Mouse (Mus musculus) adrenal gland, postnatal 25 days (tissue): Measurements from ENCODE around the gene Supt4a. TPM values are rescaled to one million over a fixed set of nuclear protein-coding genes. Genes with fewer than 3 reads are reported as not detected.

Experiments
- DNase-seq: peaks from one replicate; pipeline ENCODE4 v3.0.0; 2021; ENCODE audit warnings: mixed read lengths
- total RNA-seq: library from RNA; stranded (reverse); gene quantifications from 2 replicates; pipeline ENCODE4 v1.2.3, GENCODE M21; 2021

Supt4a gene
- total RNA-seq, 1 experiment from 2014 or later, result 84.6 TPM

DNA sequence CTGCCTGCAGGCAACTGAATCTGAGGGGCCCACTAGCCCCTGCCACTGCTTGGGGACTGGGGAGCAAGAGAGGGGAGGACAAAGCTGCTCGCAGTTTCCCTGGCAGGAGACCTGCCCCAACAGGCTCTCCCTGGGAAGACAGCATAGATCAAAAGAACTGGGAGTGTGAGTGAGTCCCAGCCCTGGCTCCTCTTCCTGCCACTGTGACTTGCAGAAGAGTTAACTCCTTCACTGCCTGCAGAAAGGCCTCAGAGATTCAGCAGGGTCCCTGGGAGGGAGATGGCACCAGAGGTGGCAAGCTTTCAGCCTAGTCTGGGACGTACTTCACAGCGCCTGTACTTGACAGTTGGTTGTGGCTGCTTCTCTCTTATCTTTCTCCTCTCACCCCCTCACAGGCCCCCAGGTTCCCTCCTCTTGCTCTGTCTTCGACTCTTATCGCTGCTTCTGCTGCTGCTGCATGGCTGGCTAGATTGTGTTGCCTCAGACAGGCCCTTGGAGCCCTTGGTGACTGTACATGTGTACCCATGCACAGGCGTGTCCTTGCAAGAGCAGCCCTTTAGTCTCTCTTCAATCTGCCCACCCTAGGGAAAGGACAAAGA lies 11.3 kb upstream of the Supt4a start:
- no peak for DNase-seq

DNA sequence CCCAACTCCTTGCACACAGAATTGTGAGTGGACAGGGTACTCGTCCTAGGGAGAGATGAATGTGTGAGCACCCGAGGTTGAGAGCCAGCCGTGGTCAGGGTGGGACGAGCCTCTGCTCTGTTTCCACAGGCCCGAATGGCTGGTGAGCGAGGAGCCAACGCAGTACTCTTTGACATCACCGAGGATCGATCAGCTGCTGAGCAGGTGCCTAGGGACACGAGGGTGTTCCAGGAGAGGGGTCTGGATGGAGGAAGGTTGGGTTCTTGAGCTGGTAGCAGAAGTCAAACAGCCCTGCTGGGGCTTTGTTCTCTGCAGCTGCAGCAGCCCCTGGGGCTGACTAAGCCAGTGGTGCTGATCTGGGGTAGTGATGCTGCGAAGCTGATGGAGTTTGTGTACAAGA lies 10.3 kb upstream of the Supt4a start:
- DNase-seq, result no peak

DNA sequence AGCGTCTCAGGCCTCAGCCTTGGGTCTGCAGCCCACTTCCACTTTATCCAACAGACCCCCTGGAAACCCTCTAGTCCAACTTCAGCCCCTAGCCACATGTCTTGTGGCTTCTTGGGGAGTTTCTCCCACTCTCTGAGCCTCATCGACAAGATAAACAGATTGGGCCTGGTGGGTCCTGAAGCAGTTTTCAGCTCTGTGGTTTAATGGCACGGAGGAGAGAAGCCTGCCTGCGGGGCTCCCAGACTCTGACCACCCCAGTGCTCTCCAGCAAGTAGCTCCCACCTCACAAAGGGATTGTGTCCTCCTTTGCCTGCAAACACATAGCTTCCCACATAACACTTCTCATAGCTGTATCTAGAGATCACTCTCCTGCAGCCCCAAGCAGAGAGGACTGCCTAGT lies 9.9 kb upstream of the Supt4a start:
- DNase-seq, result no peak

DNA sequence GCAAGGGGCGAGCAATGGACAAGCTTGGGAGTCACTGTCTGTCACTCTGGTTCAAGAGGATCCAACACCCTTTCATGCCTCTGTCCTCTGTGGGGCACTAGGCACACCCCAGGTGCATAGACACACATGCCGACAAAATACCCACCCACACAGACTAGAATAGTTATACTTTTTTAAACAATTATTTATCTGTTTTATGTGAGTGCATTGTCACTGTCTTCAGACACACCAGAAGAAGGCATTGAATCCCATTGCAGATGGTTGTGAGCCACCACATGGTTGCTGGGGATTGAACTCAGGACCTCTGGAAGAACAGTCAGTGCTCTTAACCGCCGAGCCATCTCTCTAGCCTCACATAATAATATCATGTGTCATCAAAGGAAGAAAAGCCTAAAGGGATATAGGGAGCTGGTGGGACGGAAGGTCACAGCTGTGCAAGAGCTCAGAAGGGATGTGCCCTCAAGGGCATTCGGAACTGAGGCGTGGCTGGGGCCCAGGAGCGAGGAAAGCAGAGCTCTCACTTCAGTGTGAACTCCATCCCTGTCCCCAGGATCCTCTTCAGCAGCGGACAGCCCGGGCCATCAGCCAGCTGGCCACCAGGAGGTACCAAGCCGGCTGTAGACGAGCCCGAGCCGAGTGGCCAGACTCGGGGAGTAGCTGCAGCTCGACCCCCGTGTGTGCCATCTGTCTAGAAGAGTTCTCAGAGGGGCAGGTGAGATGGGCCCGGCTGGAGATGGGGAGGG lies 8.3 kb upstream of the Supt4a start:
- no peak for DNase-seq

DNA sequence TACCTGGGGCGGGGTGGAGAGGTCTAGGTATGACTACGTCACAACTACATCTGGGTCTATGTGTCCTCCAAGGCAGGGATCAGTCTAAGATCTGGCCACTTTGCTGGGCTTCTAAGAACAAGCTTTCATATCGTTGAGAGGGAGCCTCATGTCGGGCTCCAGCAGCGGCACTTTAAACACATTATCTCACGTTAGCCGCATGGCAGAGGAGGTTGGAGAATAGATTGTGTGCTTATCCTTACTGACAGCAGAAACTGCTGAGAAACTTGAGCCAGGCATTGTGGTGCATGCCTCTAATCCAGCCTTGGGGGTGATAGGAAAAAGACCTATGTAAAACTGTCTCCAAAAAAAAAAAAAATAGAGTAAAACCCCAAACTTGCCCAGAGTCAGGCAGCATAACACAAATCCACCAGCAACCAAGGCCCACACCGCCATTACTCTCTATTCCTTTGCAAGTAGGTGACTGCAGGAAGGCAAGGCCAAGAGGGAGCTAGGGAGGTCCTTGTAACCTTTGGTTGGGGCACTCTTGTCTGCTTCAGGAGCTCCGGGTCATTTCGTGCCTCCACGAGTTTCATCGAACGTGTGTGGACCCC lies 7.7 kb upstream of the Supt4a start:
- DNase-seq, result no peak

DNA sequence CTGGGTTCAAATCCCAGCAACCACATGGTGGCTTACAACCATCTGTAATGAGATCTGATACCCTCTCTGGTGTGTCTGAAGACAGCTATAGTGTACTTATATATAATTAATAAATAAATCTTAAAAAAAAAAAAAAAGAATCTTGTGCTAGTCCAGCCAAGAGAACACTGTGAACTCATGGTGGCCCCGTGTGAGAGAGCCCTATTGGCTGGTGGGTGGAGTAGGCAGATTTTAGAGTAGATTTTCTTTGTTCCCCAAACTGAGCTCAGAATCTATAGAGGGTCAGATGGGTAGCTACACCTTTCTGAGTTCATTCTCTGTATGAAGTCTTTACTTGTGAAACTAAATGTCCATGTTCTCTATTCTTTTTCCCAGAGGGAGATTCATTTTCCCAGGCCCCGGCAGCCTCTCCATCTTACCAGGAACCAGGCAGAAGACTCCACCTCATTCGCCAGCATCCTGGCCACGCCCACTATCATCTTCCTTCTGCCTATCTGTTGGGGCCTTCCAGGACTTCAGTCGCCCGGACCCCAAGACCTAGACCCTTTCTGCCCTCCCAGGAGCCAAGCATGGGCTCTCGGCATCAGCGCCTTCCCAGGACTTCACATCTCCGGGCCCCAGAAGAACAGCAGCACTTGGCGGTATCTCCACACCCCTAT lies 6.6 kb upstream of the Supt4a start:
- no peak for DNase-seq

DNA sequence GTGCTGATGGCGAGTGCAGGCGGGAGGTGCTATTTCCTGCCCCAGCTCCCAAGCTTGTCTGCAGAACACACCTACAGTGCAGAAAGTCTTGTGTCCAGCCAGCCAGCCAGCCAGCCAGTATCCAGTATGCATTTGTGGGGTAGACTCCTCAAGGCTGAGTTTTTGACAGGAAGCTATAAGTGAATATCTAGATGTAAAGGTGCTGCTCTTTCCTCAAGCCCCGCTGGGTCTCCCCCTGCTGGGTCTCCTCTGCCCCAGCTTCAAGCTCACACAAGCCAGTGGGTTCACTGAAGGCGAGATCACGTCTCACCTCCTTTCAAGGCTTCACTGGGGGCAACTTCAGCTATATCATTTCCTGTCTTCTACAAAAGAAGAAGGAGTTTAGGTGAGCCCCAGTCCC lies 3.0 kb upstream of the Supt4a start:
- DNase-seq, result no peak

DNA sequence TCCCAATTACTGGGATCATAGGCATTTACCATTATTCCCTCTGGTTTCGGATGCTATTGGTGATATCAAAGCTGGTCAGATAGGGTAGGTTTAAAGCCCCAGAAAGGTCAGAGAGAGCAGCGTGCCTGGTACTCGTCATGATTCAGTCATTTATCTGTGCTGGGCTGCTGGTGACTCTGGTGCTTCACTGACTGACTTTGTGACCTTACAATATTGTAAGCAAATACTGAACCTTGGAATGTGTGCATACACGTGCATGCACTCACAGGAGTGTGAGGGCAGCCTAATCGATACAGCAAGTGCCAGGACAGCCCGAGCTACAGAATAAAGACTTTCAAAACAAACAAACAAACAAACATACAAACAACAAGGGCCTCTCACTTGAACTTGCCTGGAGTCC lies 1.7 kb upstream of the Supt4a start:
- DNase-seq, result no peak

DNA sequence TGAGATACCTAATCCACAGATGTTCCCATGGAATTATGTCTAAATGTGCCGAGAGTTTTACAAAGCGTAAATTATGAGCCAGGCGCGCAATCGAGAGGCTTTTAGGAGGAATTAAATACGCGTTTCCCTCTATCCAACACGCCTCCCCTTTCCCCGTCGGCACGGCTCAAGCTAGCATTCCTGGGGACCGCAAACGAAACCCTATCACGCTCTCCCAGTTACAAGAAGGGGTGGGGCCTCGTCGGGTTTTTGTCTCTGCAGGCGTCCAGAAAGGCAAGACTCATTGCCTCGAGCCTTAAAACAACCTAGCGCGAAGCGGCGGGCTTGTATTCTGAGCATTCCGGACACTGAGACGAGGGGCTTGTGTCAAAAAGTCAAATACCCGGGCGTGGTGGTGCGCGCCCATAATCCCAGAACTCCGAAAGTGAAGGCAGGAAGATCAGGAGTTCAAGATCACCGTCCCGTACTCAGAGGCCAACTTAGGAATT lies 661 bp upstream of the Supt4a start:
- DNase-seq, result peak; percentile 56

DNA sequence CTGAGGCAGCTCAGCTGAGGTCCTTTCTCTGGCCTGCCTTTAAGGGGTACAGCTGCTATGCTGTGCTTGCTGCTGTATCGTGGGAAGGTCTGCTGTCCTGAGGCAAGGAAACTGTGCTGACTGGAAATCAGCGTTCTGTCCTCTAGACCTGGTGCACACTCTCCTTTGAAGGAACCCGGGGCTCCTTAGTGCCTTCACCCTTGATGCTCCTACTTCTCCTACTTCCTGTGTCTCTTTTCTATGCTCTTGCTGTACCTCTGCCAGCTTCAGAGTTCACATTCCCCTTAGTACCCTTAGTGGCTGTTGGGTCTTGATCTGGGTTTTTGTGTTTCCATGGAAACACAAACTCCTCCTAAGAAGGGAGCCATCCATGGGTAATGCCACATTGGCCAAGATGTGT lies 6.3 kb downstream of the Supt4a start:
- no peak for DNase-seq

DNA sequence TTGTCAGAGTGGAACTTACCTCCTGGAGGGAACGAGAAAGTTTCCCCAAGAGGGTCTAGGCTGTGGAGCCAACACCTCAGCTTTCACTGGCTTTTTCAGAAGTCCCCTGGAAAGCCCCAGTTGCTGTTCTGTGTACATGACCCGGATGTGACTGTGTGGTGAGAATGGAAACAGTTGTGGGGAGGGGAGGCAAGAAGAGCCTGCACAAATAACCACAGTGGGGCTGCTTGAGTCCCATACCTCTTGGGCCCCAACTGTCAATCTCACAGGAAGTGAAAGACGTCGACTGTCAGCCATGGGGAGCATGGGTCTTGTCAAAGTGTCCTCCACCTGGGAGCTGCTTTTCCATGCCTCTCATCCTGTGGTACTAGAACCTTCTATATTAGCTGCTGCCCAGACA lies 7.6 kb downstream of the Supt4a start:
- no peak for DNase-seq

DNA sequence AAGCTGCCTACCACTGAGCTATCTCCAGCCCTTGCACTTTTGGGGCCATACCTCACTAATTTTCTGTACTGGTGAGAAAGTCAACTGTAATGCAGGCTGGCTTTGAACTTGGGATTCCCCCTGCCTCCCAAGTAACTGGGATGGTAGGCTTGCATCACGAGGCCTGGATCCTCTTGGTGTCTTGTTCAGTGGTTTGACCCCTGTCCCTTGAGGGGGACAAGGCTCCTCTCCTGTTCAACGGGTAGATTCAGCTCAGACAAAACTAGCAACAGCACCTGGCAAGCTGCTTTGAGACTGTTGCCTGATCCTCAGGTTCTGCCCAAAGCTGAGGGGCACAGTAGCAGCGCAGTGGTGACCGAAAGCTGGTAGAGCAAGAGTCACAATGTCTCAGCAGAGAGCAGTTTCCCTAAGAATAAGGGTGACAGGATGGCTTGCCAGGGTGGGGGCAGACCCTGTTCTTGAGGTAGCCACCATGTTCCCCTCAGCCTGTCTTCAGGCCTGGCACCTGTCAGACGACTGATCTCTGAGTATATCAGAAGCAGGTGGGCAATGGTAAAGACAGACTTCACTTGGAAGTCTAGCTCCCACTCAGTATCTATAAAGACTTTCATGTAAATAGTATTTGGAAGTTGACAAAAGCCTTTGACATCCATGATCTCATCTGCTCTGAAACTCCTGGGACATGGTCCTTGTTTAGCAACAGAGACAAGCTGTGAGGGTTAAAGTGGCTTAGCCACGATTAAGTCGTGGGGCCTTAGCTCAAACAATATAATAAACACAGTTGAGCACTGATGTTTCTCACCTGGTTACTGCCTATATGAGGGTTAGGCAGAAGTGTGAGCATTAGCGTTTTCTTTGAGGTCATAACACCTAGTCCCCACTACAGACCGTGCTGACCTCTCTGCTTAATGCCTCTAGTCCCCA lies 8.5 kb downstream of the Supt4a start:
- no peak for DNase-seq

DNA sequence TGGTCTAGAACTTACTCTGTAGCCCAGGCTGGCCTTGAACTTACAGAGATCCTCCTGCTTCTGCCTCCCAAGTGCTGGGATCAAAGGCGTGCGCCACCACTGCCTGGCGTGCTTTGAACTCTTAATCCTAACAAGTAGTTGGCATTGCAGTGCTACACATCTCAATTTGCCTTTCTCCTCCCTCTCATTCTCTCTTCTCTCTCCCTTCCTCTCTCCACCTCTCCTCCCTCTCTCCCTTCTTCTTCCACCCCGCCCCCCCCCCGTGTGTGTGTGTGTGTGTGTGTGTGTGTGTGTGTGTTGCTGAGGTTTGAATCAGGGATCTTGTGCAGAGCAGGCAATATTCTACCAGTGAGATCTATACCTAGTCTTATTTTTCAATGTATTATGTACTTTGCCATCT lies 10.0 kb downstream of the Supt4a start:
- no peak for DNase-seq

DNA sequence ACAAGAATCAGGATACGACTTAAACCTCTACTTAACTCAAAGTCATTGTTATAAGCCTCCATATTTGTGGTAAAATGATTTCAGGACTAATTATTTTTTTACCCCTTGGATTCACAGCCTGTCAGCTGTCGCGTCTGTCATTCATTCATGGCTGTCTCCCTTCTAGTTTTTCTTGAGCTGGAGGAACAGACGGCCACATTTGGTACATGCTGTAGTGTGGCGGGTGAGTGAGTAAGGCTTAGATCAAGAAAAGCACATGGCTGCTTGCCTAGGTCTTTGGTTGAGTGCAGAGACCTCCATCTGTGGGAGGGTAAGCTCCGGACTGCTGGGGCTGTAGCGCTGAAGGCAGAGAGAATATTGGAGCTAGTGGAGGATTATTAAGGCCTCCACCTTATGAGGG lies 10.4 kb downstream of the Supt4a start:
- DNase-seq, result no peak

DNA sequence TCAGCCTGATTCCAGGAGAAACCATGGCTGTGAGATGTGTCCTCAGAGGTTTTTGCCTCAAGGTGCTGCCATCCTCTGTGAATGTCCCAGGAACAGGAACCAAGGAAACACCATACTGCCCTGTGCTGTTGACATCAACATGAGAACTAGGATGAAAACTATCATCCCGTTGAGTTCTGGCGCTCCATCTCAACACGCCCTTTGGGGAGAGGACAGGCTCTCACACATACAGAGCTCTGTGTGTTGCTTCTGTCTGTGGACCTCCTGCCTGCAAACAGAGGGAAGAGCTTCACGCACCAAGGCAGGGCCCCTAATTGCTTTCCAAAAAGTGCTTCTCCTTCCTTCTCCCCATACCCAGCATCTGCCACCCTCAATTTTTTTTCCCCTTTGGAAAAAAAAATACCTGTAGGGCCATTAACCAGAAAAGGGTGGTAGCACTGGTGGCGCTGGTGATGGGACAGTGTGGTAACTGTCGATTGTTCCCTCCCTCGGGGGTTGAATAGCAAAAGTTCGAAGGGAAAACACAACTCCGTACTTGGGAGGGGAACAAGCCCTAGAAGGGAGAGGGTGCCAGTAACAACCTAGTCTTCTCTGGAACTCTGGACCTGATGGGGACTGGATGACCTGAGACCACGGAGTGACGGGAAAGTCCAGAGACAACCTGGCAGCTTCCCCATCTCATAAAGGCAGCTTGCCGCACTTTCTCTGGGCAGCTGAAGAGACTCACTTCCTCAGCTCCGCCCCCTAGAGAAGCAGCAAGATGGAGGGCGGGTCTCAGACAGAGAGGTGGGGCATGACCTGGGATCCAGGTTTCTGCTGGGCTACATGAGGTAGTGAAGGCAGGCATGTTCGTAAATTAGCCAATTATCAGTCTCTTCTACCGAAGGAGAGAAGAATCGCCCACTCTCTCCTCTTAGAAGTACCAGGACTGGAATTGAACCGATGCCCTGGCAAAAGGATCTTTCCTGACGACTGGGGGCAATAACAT lies 11.1 kb downstream of the Supt4a start:
- DNase-seq, result no peak

DNA sequence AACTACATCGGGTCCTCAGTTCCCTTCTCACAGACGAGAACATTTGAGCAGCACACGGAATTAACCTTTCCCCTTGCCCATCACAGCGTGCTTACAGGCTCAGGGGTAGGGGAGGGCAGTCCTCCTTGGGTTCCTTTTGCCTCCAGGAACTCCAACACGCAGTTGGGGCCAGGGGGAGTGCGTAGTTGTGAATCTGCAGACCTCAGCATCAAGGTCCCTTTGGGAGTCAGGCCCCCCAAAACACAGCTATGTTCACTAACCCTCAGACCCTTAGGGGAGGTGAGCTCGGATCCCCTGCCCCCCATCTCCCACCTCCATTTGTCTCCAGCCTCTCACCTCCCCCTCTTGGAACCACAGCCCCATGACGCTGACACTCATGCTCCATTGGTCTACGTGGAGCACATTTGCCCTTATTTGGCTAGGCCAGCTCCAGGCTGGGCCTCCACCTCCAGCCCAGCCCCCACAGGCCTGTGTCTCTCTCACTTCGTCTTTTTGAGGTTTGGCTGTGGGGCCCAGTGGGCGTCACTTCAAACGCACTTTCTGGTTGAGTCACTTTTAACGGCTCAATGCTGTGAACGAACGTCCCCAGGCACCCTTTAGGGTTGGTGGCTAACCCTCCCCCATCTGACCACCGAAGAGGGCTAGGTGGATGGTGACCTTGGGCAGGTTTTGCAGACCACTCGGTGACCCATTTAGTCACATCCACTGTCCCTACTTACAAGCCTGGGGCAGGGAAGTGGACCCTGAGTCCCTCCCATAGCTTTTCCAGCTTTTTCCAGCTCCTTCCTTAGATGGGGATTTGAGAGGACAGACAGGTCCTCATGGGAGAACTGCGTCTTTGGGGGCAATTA lies 12.1 kb downstream of the Supt4a start:
- no peak for DNase-seq

DNA sequence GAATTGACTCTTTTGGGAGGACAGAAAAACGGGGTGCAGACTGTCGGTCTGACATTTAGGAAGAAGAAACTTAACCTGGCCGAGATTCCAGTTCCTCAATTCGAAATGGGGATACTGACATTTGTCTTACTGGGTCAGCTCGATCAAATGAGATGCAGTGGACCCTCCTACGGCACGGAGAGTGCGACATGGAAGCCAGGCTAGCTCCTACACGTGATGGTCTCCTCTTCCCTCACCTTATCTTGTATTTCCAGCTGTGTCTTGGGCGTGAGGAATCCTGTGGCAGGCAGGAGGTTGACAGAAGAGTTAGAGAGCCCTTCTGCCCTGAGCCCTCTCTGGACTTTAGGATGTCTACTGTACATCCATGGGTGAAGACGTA lies 12.7 kb downstream of the Supt4a start:
- no peak for DNase-seq

DNA sequence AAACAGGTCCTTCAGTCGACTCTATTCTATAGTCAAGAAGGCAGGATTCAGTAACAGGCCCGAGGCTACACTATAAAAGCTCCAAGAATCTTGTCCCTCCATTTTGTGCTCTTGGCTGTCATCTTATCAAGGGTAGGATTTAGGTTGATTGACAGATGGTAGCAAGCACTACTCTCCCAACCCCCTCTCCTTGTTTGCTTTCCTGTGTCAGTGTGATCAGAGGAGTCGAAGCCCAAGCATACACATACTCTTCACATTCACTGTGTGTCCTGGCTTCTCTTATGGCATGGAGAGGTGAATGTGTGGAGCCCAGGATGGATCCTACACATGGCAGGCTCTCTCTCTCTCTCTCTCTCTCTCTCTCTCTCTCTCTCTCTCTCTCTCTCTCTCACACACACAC lies 13.2 kb downstream of the Supt4a start:
- no peak for DNase-seq

DNA sequence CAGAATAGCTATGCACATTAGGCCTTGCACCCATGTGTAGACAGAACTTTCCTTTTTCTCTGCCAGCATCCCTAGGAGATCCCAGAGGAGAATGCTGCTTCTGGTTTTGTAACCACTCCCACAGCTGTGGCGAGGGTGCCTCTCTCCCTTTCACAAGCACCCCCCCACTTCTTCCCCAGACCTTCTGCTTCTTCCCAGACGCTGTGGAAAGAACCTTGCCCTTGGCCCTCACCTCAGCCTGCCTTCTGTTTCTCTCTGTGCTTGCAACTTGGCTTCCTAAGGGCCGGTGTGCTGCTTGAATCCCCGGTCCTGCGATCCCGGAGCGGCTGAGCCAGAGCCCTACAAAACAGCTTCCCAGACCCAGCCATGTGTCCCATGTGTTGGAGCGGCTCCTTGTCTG lies 13.7 kb downstream of the Supt4a start:
- DNase-seq, result no peak

DNA sequence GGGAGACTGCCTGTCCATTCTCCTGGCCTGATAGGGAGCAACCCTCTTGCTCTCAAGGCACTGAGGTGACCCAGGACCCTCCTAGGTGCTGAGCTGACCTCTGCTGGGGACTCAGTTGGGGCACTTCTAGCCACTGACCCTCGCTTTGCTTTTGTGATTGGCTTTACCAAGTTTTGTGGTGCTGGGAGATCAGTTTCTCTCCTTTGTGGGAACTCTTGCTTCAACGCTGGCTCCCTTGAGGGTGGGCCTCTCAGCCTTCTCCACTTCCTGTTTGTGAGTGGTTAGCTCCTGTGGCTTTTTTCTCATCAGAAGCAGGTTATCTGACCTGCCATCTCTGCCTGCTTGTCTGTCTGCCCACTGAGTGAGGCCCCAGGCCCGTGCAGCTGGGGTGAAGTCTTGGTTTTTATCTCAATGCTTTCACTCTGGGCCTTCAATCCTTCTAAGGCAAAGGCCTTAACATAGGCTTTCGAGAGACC lies 14.2 kb downstream of the Supt4a start:
- DNase-seq, result no peak
